Mouse (Mus musculus): ENCODE results near the gene Tmem59. TPM values are rescaled to one million over a fixed set of nuclear protein-coding genes. Genes with fewer than 3 reads are reported as not detected.

Tmem59 gene
- 100 to 1,000 TPM in 1 of 26 experiments, 10 to 100 TPM in 21, 1 to 10 TPM in 4; 4.0 to 103 (median 26.4) TPM for total RNA-seq (2018; cell fraction: chromatin; rRNA removed)
- total RNA-seq (2018; cell fraction: cytosol; rRNA removed): 100 to 1,000 TPM; 146 to 310 (median 219) TPM
- 100 to 1,000 TPM in 20 of 26 experiments, 10 to 100 TPM in 6; 57.1 to 245 (median 155) TPM for total RNA-seq (2018; cell fraction: nucleus; rRNA removed)
- 130 to 235 TPM (median 181 TPM) in 3 replicates for polyA plus RNA-seq (2018)

- Histone ChIP-seq H3K36me3 (ENCODE audit: inconsistent target) (peaks cover 23% of the 10 kb centered on the region; the same call in 1 of the 2 replicates), H3K4me3 (ENCODE audit: inconsistent target) (peak within 1 kb of the TSS; percentile 78), H3K27ac (peak within 1 kb of the TSS; percentile 80), H3K79me2 (ENCODE audit: inconsistent target) (peaks cover 83% of the 10 kb centered on the region)
- under 1% methylated on average over 49 of the region's 49 CpGs for WGBS (ENCODE audit: missing documents)
Observed at GRCm38 (mm10) chr4:107178182-107178829, at the start of gene Tmem59. Gene Tmem59, plus strand, starts transcription at chr4:107178399.

- Histone ChIP-seq H3K36me3 (ENCODE audit: inconsistent target) (no peaks in the 10 kb centered on the region), H3K27ac (no peak overlapping the region), H3K79me2 (ENCODE audit: inconsistent target) (no peaks in the 10 kb centered on the region), H3K4me3 (ENCODE audit: inconsistent target) (no peak overlapping the region)
- 93% methylated on average over 8 of the region's 8 CpGs for WGBS (ENCODE audit: missing documents)
Observed at GRCm38 (mm10) chr4:107129373-107129772, 48.8 kb upstream of the Tmem59 start.

- Histone ChIP-seq H3K27ac (no peak overlapping the region), H3K79me2 (ENCODE audit: inconsistent target) (no peaks in the 10 kb centered on the region), H3K4me3 (ENCODE audit: inconsistent target) (no peak overlapping the region), H3K36me3 (ENCODE audit: inconsistent target) (no peaks in the 10 kb centered on the region)
- WGBS (ENCODE audit: missing documents): 43% methylated on average over 9 of the region's 9 CpGs
Observed at GRCm38 (mm10) chr4:107130534-107130933, 47.7 kb upstream of the Tmem59 start.

- WGBS (ENCODE audit: missing documents): 100% methylated on average over 3 of the region's 3 CpGs
- Histone ChIP-seq H3K4me3 (ENCODE audit: inconsistent target) (no peak overlapping the region), H3K36me3 (ENCODE audit: inconsistent target) (peaks cover 16% of the 10 kb centered on the region), H3K79me2 (ENCODE audit: inconsistent target) (no peaks in the 10 kb centered on the region), H3K27ac (no peak overlapping the region)
Observed at GRCm38 (mm10) chr4:107134891-107135290, 43.3 kb upstream of the Tmem59 start.

- 69% methylated on average over 5 of the region's 5 CpGs for WGBS (ENCODE audit: missing documents)
- Histone ChIP-seq H3K4me3 (ENCODE audit: inconsistent target) (no peak overlapping the region), H3K79me2 (ENCODE audit: inconsistent target) (no peaks in the 10 kb centered on the region), H3K27ac (no peak overlapping the region), H3K36me3 (ENCODE audit: inconsistent target) (peaks cover 16% of the 10 kb centered on the region)
Observed at GRCm38 (mm10) chr4:107135663-107136062, 42.5 kb upstream of the Tmem59 start.

GRCm38 (mm10) chr4:107136531-107136930, 41.7 kb upstream of the Tmem59 start:
- WGBS (ENCODE audit: missing documents): 96% methylated on average over 3 of the region's 3 CpGs
- peaks cover 16% of the 10 kb centered on the region for H3K36me3 ChIP-seq (ENCODE audit: inconsistent target)
- no peak overlapping the region for H3K4me3 ChIP-seq (ENCODE audit: inconsistent target)
- H3K27ac ChIP-seq: no peak overlapping the region
- no peaks in the 10 kb centered on the region for H3K79me2 ChIP-seq (ENCODE audit: inconsistent target)

- Histone ChIP-seq H3K27ac (no peak overlapping the region), H3K4me3 (ENCODE audit: inconsistent target) (no peak overlapping the region), H3K36me3 (ENCODE audit: inconsistent target) (peaks cover 34% of the 10 kb centered on the region), H3K79me2 (ENCODE audit: inconsistent target) (no peaks in the 10 kb centered on the region)
- 88% methylated on average over 37 of the region's 37 CpGs for WGBS (ENCODE audit: missing documents)
Observed at GRCm38 (mm10) chr4:107138948-107139835, 39.0 kb upstream of the Tmem59 start.

- Histone ChIP-seq H3K79me2 (ENCODE audit: inconsistent target) (no peaks in the 10 kb centered on the region), H3K27ac (no peak overlapping the region), H3K36me3 (ENCODE audit: inconsistent target) (peaks cover 42% of the 10 kb centered on the region), H3K4me3 (ENCODE audit: inconsistent target) (no peak overlapping the region)
- WGBS (ENCODE audit: missing documents): 50% methylated on average over 13 of the region's 13 CpGs
Observed at GRCm38 (mm10) chr4:107139836-107140631, 38.2 kb upstream of the Tmem59 start.

- no peak overlapping the region for H3K4me3 ChIP-seq (ENCODE audit: inconsistent target)
- H3K27ac ChIP-seq: no peak overlapping the region
- 82% methylated on average over 8 of the region's 8 CpGs for WGBS (ENCODE audit: missing documents)
- H3K79me2 ChIP-seq (ENCODE audit: inconsistent target): no peaks in the 10 kb centered on the region
- H3K36me3 ChIP-seq (ENCODE audit: inconsistent target): peaks cover 71% of the 10 kb centered on the region
Observed at GRCm38 (mm10) chr4:107143511-107143910, 34.7 kb upstream of the Tmem59 start.

- no peaks in the 10 kb centered on the region; the same call in 1 of the 2 replicates for H3K79me2 ChIP-seq (ENCODE audit: inconsistent target)
- 95% methylated on average over 6 of the region's 6 CpGs for WGBS (ENCODE audit: missing documents)
- H3K4me3 ChIP-seq (ENCODE audit: inconsistent target): no peak overlapping the region
- H3K27ac ChIP-seq: no peak overlapping the region
- H3K36me3 ChIP-seq (ENCODE audit: inconsistent target): peaks cover 54% of the 10 kb centered on the region
Observed at GRCm38 (mm10) chr4:107150991-107151390, 27.2 kb upstream of the Tmem59 start.

GRCm38 (mm10) chr4:107152571-107152970, 25.6 kb upstream of the Tmem59 start:
- H3K27ac ChIP-seq: no peak overlapping the region
- no peak overlapping the region for H3K4me3 ChIP-seq (ENCODE audit: inconsistent target)
- H3K79me2 ChIP-seq (ENCODE audit: inconsistent target): no peaks in the 10 kb centered on the region; the same call in 1 of the 2 replicates
- 91% methylated on average over 8 of the region's 8 CpGs for WGBS (ENCODE audit: missing documents)
- H3K36me3 ChIP-seq (ENCODE audit: inconsistent target): peaks cover 50% of the 10 kb centered on the region

- peaks cover 77% of the 10 kb centered on the region for H3K36me3 ChIP-seq (ENCODE audit: inconsistent target)
- WGBS (ENCODE audit: missing documents): 97% methylated on average over 4 of the region's 4 CpGs
- no peak overlapping the region for H3K27ac ChIP-seq
Observed at GRCm38 (mm10) chr4:107156983-107157401, 21.2 kb upstream of the Tmem59 start.

GRCm38 (mm10) chr4:107159166-107159773, 18.9 kb upstream of the Tmem59 start:
- peaks cover 24% of the 10 kb centered on the region; the same call in 1 of the 2 replicates for H3K79me2 ChIP-seq (ENCODE audit: inconsistent target)
- 93% methylated on average over 11 of the region's 11 CpGs for WGBS (ENCODE audit: missing documents)
- H3K36me3 ChIP-seq (ENCODE audit: inconsistent target): peaks cover 80% of the 10 kb centered on the region
- H3K4me3 ChIP-seq (ENCODE audit: inconsistent target): no peak overlapping the region
- H3K27ac ChIP-seq: no peak overlapping the region

More at GRCm38 (mm10) chr4:107156983-107157401, 21.2 kb upstream of the Tmem59 start:
- H3K4me3 ChIP-seq (ENCODE audit: inconsistent target): no peak overlapping the region
- peaks cover 20% of the 10 kb centered on the region; the same call in 1 of the 2 replicates for H3K79me2 ChIP-seq (ENCODE audit: inconsistent target)
